Mouse (Mus musculus) heart, adult 2 months (tissue): ENCODE measurements around the gene Spink4. TPM values are rescaled to one million over a fixed set of nuclear protein-coding genes. Genes with fewer than 3 reads are reported as not detected.

Source experiments
- DNase-seq, 2 experiments: peaks; one replicate each; pipeline ENCODE4 v3.0.0; 2021
- H3K27ac ChIP-seq: fragments of 200-600 bp; 2 replicates; pipeline ENCODE4 v1.8.1; 2022
- H3K27me3 ChIP-seq: fragments of 200-500 bp; 2 replicates; pipeline ENCODE4 v1.6.1; 2012; ENCODE audit warnings: mild to moderate bottlenecking, low read length, inconsistent platforms, mixed read lengths; ENCODE audit not compliant: control insufficient read depth, insufficient read depth
- H3K36me3 ChIP-seq: fragments of 200-500 bp; 2 replicates; pipeline ENCODE4 v1.6.1; 2012; ENCODE audit warnings: low read length, inconsistent platforms; ENCODE audit not compliant: control insufficient read depth, insufficient read depth
- H3K4me1 ChIP-seq: fragments of 200-500 bp; 2 replicates; pipeline ENCODE4 v1.6.1; 2011; ENCODE audit warnings: low read length; ENCODE audit not compliant: control insufficient read depth, insufficient read depth
- H3K4me3 ChIP-seq: fragments of 200-600 bp; 2 replicates; pipeline ENCODE4 v1.8.1; 2022
- H3K79me2 ChIP-seq: fragments of 200-500 bp; replicated peaks from 2 replicates; pipeline ENCODE4 v1.6.1; 2012; ENCODE audit warnings: mild to moderate bottlenecking, inconsistent platforms, low read length, moderate library complexity, mixed read lengths; ENCODE audit not compliant: control insufficient read depth, insufficient read depth
- H3K9ac ChIP-seq: fragments of 200-500 bp; 2 replicates; pipeline ENCODE4 v1.6.1; 2012; ENCODE audit warnings: low read depth, mild to moderate bottlenecking, control low read depth, inconsistent platforms, low read length, mixed read lengths
- CTCF ChIP-seq: fragments of 200-600 bp; IDR thresholded peaks from 2 replicates; pipeline ENCODE4 v1.8.1; 2022; ENCODE audit warnings: antibody characterized with exemption, mild to moderate bottlenecking, moderate library complexity
- EP300 ChIP-seq: fragments of 200-500 bp; IDR thresholded peaks from 2 replicates; pipeline ENCODE4 v1.6.1; 2011; ENCODE audit warnings: low read depth, low read length, control low read depth; ENCODE audit not compliant: insufficient read depth
- POLR2A ChIP-seq: fragments of 200-500 bp; IDR thresholded peaks from 2 replicates; pipeline ENCODE4 v1.6.1; 2011; ENCODE audit warnings: mild to moderate bottlenecking, low read depth, low read length, control low read depth; ENCODE audit not compliant: insufficient read depth
- WGBS: fragments of 180-500 bp; shearing (Covaris S2); methylation state at CpG from one replicate; pipeline ENCODE4 v1.1.7; 2018; 5-methylcytosine and 5-hydroxymethylcytosine counted together
- intact Hi-C: fragments of 180-260 bp; cut with DNase I; formaldehyde crosslinking; loops from one replicate; pipeline ENCODE4 v1.15.1; 2025
- polyA plus RNA-seq: library from polyadenylated mRNA; depleted of rRNA; stranded (reverse); fragments of >200 nt; gene quantifications from 2 replicates; pipeline ENCODE4 v1.2.3, GENCODE M21; 2012; rRNA removed
- total RNA-seq, 2 experiments: library from RNA; stranded (reverse); gene quantifications; 2 replicates each; pipeline ENCODE4 v1.2.3; 2021

Spink4 gene
- total and polyA plus RNA-seq, 3 experiments = 0.68 to 3.6 TPM; not detected in 1

DNA sequence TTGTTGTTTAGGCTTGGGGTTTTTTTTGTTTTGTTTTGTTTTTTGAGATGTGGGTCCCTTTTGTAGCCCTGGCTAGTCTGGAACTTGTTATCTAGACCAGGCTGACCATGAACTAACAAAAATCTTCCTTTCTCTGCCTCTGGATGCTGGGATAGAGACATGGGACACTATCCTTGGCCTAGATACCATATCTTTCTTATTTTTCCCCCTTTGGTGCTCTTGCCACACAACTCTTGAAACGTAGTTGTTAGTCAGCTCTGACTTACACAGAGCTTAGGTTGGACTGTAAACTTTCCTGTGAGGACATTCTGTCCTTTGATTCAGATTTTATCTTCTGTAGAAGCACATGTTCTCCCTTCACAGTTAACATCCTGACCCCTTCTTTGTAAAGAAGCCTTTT is 59.6 kb downstream of the Spink4 start:
- 84% methylated on average over 1 of the region's 1 CpGs for WGBS
- Histone ChIP-seq H3K36me3 (peaks cover 18% of the 10 kb centered on the region), H3K79me2 (0 out of 2 replicates have a peak, but pooled peaks cover 2% of the 10 kb centered on the region), H3K4me1 (no peaks in the 10 kb centered on the region), H3K27ac (no peak overlapping the region), H3K9ac (no peak overlapping the region), H3K4me3 (no peak overlapping the region), H3K27me3 (no peaks in the 10 kb centered on the region)
- no peak for DNase-seq
- TF ChIP-seq CTCF (no peak), EP300 (no peak), POLR2A (no peak)
- intact Hi-C loops = loop anchor here (10.0 kb wide), 1 partner anchor 145 kb away; the partner anchor contains the start of gene Nol6

Other genes with a start within 250 kb of the Spink4 start
- 10 to 100 TPM; 14.4 to 16.8 TPM for gene Aptx, start 216.9 kb upstream of the Spink4 start, total RNA-seq
- gene Aptx, start 216.9 kb upstream of the Spink4 start, polyA plus RNA-seq = 7.6 and 11.2 TPM in 2 replicates
- gene Dnaja1, start 197.9 kb upstream of the Spink4 start, total RNA-seq = 100 to 1,000 TPM in 1 of 2 experiments, 10 to 100 TPM in 1; 60.2 to 114 TPM
- gene Dnaja1, start 197.9 kb upstream of the Spink4 start, polyA plus RNA-seq = 5.9 and 11.5 TPM in 2 replicates
- gene Smu1, start 162.1 kb upstream of the Spink4 start, total RNA-seq = 10 to 100 TPM; 27.0 to 31.7 TPM
- 13.8 and 28.8 TPM in 2 replicates for gene Smu1, start 162.1 kb upstream of the Spink4 start, polyA plus RNA-seq
- gene B4galt1, start 66.0 kb upstream of the Spink4 start, total RNA-seq = 10 to 100 TPM; 68.7 to 69.7 TPM
- gene B4galt1, start 66.0 kb upstream of the Spink4 start, polyA plus RNA-seq = 42.6 and 57.4 TPM in 2 replicates
- 100 to 1,000 TPM; 263 to 301 TPM for gene Bag1, start 28.2 kb downstream of the Spink4 start, total RNA-seq
- 88.7 and 97.0 TPM in 2 replicates for gene Bag1, start 28.2 kb downstream of the Spink4 start, polyA plus RNA-seq
- 10 to 100 TPM; 32.7 to 36.6 TPM for gene Chmp5, start 28.4 kb downstream of the Spink4 start, total RNA-seq
- 12.7 and 21.5 TPM in 2 replicates for gene Chmp5, start 28.4 kb downstream of the Spink4 start, polyA plus RNA-seq
- gene Nfx1, start 50.9 kb downstream of the Spink4 start, total RNA-seq = 10 to 100 TPM; 18.9 to 19.8 TPM
- gene Nfx1, start 50.9 kb downstream of the Spink4 start, polyA plus RNA-seq = 16.9 and 30.6 TPM in 2 replicates
- 10 to 100 TPM; 21.6 to 33.0 TPM for gene Aqp7, start 128.1 kb downstream of the Spink4 start, total RNA-seq
- gene Aqp7, start 128.1 kb downstream of the Spink4 start, polyA plus RNA-seq = 32.7 and 53.4 TPM in 2 replicates
- not detected for gene Aqp3, start 178.1 kb downstream of the Spink4 start, total RNA-seq
- gene Aqp3, start 178.1 kb downstream of the Spink4 start, polyA plus RNA-seq = 0.20 and 4.2 TPM in 2 replicates
- gene Nol6, start 204.4 kb downstream of the Spink4 start, total RNA-seq = 10 to 100 TPM; 14.9 to 16.4 TPM
- 17.6 and 21.2 TPM in 2 replicates for gene Nol6, start 204.4 kb downstream of the Spink4 start, polyA plus RNA-seq
- gene Ube2r2, start 215.7 kb downstream of the Spink4 start, total RNA-seq = 100 to 1,000 TPM; 121 to 133 TPM
- gene Ube2r2, start 215.7 kb downstream of the Spink4 start, polyA plus RNA-seq = 52.7 and 72.9 TPM in 2 replicates